Mouse (Mus musculus): ENCODE measurements around the gene Barhl2. TPM values are rescaled to one million over a fixed set of nuclear protein-coding genes. Genes with fewer than 3 reads are reported as not detected.

Gene Barhl2
- total RNA-seq, 2 experiments from 2014 or later: 0.35 to 0.93 TPM

- DNase-seq (ENCODE audit: low spot score in 2 of 2): no peak
- intact Hi-C loops (cut with DNase I): loop anchor here (5.0 kb wide), 1 partner anchor 1265 kb away; no protein-coding TSS in a partner anchor
These were observed 648 bp downstream of the Barhl2 start for GRCm38 (mm10) chr5:106457111-106457925.

- DNase-seq (ENCODE audit: low spot score in 2 of 2): no peak
- intact Hi-C loops (cut with DNase I): loop anchor here (5.0 kb wide), 1 partner anchor 1266 kb away; no protein-coding TSS in a partner anchor
These were observed 2.0 kb downstream of the Barhl2 start for GRCm38 (mm10) chr5:106455984-106456383.

- intact Hi-C loops (cut with DNase I): loop anchor here (5.0 kb wide), 1 partner anchor 1267 kb away; no protein-coding TSS in a partner anchor
- no peak for DNase-seq (ENCODE audit: low spot score in 2 of 2)
These were observed 2.7 kb downstream of the Barhl2 start for GRCm38 (mm10) chr5:106455106-106455920.

GRCm38 (mm10) chr5:106454411-106455105 is 3.4 kb downstream of the Barhl2 start:
- intact Hi-C loops (cut with DNase I): loop anchor here (5.0 kb wide), 1 partner anchor 1268 kb away; no protein-coding TSS in a partner anchor
- no peak for DNase-seq (ENCODE audit: low spot score in 2 of 2)

GRCm38 (mm10) chr5:106453886-106454321 is 4.1 kb downstream of the Barhl2 start:
- no peak for DNase-seq (ENCODE audit: low spot score in 2 of 2)
- intact Hi-C loops (cut with DNase I): no loop called here

GRCm38 (mm10) chr5:106453181-106453885 is 4.6 kb downstream of the Barhl2 start:
- DNase-seq (ENCODE audit: low spot score in 2 of 2): no peak
- intact Hi-C loops (cut with DNase I): no loop called here

GRCm38 (mm10) chr5:106452686-106453085 is 5.3 kb downstream of the Barhl2 start:
- DNase-seq (ENCODE audit: low spot score in 2 of 2): no peak
- intact Hi-C loops (cut with DNase I): no loop called here

GRCm38 (mm10) chr5:106451681-106452440 is 6.1 kb downstream of the Barhl2 start:
- intact Hi-C loops (cut with DNase I): no loop called here
- DNase-seq (ENCODE audit: low spot score in 2 of 2): no peak

GRCm38 (mm10) chr5:106450426-106451160 is 7.4 kb downstream of the Barhl2 start:
- no peak for DNase-seq (ENCODE audit: low spot score in 2 of 2)
- intact Hi-C loops (cut with DNase I): no loop called here

- DNase-seq (ENCODE audit: low spot score in 2 of 2): no peak
- intact Hi-C loops (cut with DNase I): loop anchor here (10.0 kb wide), 1 partner anchor 65 kb away; no protein-coding TSS in a partner anchor
These were observed 8.1 kb downstream of the Barhl2 start for GRCm38 (mm10) chr5:106449720-106450425.

GRCm38 (mm10) chr5:106448798-106449125 is 9.2 kb downstream of the Barhl2 start:
- intact Hi-C loops (cut with DNase I): loop anchor here (10.0 kb wide), 1 partner anchor 64 kb away; no protein-coding TSS in a partner anchor
- DNase-seq (ENCODE audit: low spot score in 2 of 2): no peak

GRCm38 (mm10) chr5:106447951-106448797 is 9.8 kb downstream of the Barhl2 start:
- intact Hi-C loops (cut with DNase I): loop anchor here (10.0 kb wide), 1 partner anchor 63 kb away; no protein-coding TSS in a partner anchor

GRCm38 (mm10) chr5:106447091-106447820 is 10.7 kb downstream of the Barhl2 start:
- DNase-seq (ENCODE audit: low spot score in 2 of 2): no peak
- intact Hi-C loops (cut with DNase I): loop anchor here (10.0 kb wide), 1 partner anchor 62 kb away; no protein-coding TSS in a partner anchor

More at GRCm38 (mm10) chr5:106447951-106448797, 9.8 kb downstream of the Barhl2 start:
- DNase-seq (ENCODE audit: low spot score in 2 of 2): no peak

GRCm38 (mm10) chr5:106446593-106446992 is 11.4 kb downstream of the Barhl2 start:
- intact Hi-C loops (cut with DNase I): loop anchor here (10.0 kb wide), 1 partner anchor 62 kb away; no protein-coding TSS in a partner anchor
- DNase-seq (ENCODE audit: low spot score in 2 of 2): peak in 1 of 2 experiments; percentile 18

- DNase-seq (ENCODE audit: low spot score in 2 of 2): no peak
- intact Hi-C loops (cut with DNase I): loop anchor here (10.0 kb wide), 1 partner anchor 61 kb away; no protein-coding TSS in a partner anchor
These were observed 12.3 kb downstream of the Barhl2 start for GRCm38 (mm10) chr5:106445681-106446080.
